ENCODE assay signal across 26 mouse cellular contexts in the genomic region with DNA sequence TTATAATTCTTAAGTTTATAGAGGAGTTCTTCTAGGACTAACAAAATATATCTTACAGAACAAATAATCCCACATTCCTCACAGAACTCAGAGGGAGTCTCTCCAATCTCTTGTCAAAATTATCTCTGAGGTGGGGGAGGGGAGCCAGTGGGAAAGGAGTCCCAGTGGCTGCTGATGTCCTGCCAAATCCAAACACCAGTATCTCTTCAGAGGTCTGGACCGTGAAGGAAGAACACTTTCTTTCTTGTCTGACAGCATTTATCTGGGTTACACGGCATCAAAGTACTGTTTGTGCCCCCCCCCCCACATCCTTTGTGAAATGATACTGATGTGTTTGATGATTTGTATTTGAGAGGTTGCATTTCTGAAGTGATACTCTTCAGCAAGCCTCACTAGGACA.
DNase-seq lines count a peak whose midpoint lies in the region; TF ChIP-seq lines count a peak whose summit lies in the region.
"Had no signal": no experiment of that assay in that cellular context is flagged by ENCODE, and none has a peak within 500 bp of the region (broad histone marks: within the 10 kb centered on the region; RNA-seq: fewer than 3 reads in every experiment).

No protein-coding gene starts in this region.

- no peaks in the 10 kb centered on the region for H3K4me1 ChIP-seq in kidney, adult 2 months (ENCODE audit: control insufficient read depth, insufficient read depth, low read length)
- H3K4me1 ChIP-seq: forebrain, embryonic 10.5 days; forebrain, embryonic 15.5 days; hindbrain, embryonic 10.5 days; hindbrain, embryonic 15.5 days; limb, embryonic 13.5 days; stomach, embryonic 15.5 days had no signal

- H3K36me3 ChIP-seq in kidney, adult 2 months (ENCODE audit: control insufficient read depth, insufficient read depth, low read length), result no peaks in the 10 kb centered on the region
- H3K36me3 ChIP-seq: embryonic facial prominence, embryonic 13.5 days; forebrain, embryonic 10.5 days; forebrain, embryonic 15.5 days; hindbrain, embryonic 10.5 days; hindbrain, embryonic 15.5 days; limb, embryonic 13.5 days; stomach, embryonic 15.5 days had no signal

- no peak for TF ChIP-seq POLR2A in kidney, adult 2 months (IDR thresholded peaks at IDR 0.05; ENCODE audit: low read depth, low read length)

- H3K27me3 ChIP-seq in kidney, adult 2 months (replicated peaks; ENCODE audit: control insufficient read depth, insufficient read depth, low read length), result no peaks in the 10 kb centered on the region
- H3K27me3 ChIP-seq: embryonic facial prominence, embryonic 13.5 days; forebrain, embryonic 15.5 days; hindbrain, embryonic 15.5 days; limb, embryonic 13.5 days; stomach, embryonic 15.5 days had no signal

- no peak overlapping the region for H3K4me3 ChIP-seq in kidney, adult 2 months (ENCODE audit: insufficient read depth, low read depth, low read length)
- H3K4me3 ChIP-seq: embryonic facial prominence, embryonic 13.5 days; forebrain, embryonic 10.5 days; forebrain, embryonic 15.5 days; hindbrain, embryonic 10.5 days; hindbrain, embryonic 15.5 days; limb, embryonic 13.5 days; stomach, embryonic 15.5 days had no signal

- H3K27ac ChIP-seq in kidney, adult 2 months (ENCODE audit: insufficient read depth, low read depth, low read length), result no peak overlapping the region
- H3K27ac ChIP-seq: embryonic facial prominence, embryonic 13.5 days; forebrain, embryonic 10.5 days; forebrain, embryonic 15.5 days; hindbrain, embryonic 10.5 days; hindbrain, embryonic 15.5 days; limb, embryonic 13.5 days had no signal

- TF ChIP-seq CTCF in kidney, adult 2 months (conservative IDR thresholded peaks at IDR 0.05; ENCODE audit: insufficient read depth, insufficient read length, low read depth, low read length), result no peak

- peak; percentile 25 for DNase-seq in kidney, postnatal 10 days
- no peak for DNase-seq in kidney, adult 2 months
- DNase-seq in lung, postnatal 10 days, result peak; percentile 46
- no peak for DNase-seq in lung, postnatal 25 days (ENCODE audit: low spot score)
- peak; percentile 34 to 60 for DNase-seq in urinary bladder, postnatal 4 days (ENCODE audit: low spot score in 2 of 2)
- DNase-seq in urinary bladder, adult 18-20 months (ENCODE audit: low spot score in 2 of 2), result no peak
- DNase-seq in thymus, adult 18-20 months, result no peak
- DNase-seq: adrenal gland, postnatal 25 days; B cell, adult 2 months; cerebellum, adult 11-12 months; cerebellum, postnatal 10 days; gastrocnemius, postnatal 25 days; heart, adult 11 months; kidney, adult 11 months; kidney, postnatal 36 days; retina, postnatal 1 day; right cerebral cortex, postnatal 14 days; thymus, adult 2 months; thymus, postnatal 36 days had no signal

- WGBS in kidney, adult 2 months, result 60% methylated on average over 2 of the region's 2 CpGs

Comparison
In these comparisons a context has a peak if more than half of its experiments do, and no peak if none do; other contexts are left out.
1. DNase-seq: peak in kidney, postnatal 10 days (single experiment), lung, postnatal 10 days (single experiment) and urinary bladder, postnatal 4 days (2 of 2); none in kidney, adult 2 months (single experiment), lung, postnatal 25 days (single experiment), urinary bladder, adult 18-20 months (0 of 2) and thymus, adult 18-20 months (0 of 2).